Mouse (Mus musculus) spleen, adult 2 months (tissue): ENCODE results near the gene Snx25.

Experiments used
- CTCF ChIP-seq: fragments of 200-500 bp; IDR thresholded peaks from 2 replicates; pipeline ENCODE4 v1.5.1; 2011; ENCODE audit warnings: mild to moderate bottlenecking, inconsistent platforms; ENCODE audit not compliant: insufficient read depth, insufficient read length, insufficient replicate concordance; ENCODE audit errors: extremely low read depth
- POLR2A ChIP-seq: fragments of 200-500 bp; IDR thresholded peaks from 2 replicates; pipeline ENCODE4 v1.6.1; 2011; ENCODE audit warnings: low read depth, low read length, inconsistent platforms

DNA sequence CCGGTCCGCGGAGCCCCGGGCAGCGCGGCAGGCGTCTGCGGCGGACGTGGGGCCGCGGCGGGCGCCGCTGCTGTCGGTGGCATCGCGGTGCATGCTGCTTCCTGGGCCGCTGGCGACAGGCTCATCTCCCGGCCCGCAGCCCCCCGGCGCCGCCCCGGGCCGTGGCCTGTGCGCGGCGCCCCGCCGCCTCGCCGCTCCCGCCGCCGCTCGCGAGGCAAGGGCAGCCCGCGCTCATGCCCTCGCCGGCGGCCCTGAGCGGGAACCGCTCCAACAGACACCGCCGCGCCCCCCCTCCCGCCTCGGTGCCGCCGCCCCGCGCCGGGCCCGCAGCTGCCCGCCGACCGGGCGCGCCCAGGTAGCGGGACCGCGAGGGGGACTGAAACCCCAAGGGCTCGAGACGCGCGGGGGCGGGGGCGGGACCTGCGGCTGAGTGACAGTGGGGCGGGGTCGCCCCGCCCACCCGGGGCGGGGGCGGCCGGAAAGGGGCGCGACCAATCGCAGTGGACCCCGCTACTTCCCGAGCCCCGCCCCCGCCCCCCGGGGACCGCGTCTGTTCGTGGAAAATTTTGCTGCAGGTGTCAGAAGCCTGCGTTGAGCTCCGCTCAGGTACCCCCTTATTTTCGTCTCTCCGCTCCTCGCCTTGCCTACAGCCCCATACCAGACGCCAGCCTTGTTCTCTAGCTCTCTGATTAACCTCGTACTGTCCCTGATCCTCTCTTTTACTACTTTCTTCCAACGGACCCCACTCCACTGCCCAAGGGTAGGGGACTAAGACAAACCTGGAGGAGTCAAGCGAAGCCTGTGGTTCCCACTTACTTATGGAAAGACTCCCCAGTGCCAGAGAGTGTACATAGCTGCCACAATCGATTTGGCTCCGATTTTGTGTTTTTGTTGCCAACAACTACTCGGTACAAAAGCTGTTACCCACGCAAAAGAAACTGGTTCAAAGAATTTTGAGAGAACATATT, at the start of gene Snx25:
- TF ChIP-seq POLR2A (peak; percentile 81), CTCF (no peak)
